17 mouse cellular contexts compared by ENCODE assay signal in genomic region chr3:133406248-133406647, GRCm38 (mm10).
DNase-seq lines count a peak whose midpoint lies in the region; ATAC-seq and TF ChIP-seq lines count a peak whose summit lies in the region.
"Had no signal": no experiment of that assay in that cellular context is flagged by ENCODE, and none has a peak within 500 bp of the region (broad histone marks: within the 10 kb centered on the region; RNA-seq: fewer than 3 reads in every experiment).

No protein-coding gene starts in this region.

- no peak overlapping the region for H3K4me3 ChIP-seq in kidney, embryonic 16.5 days (ENCODE audit: low read length)
- H3K4me3 ChIP-seq in MEL (ENCODE audit: control insufficient read depth in 1 of 2, insufficient read depth in 1 of 2, low read depth in 2 of 2, low read length in 2 of 2): no peak overlapping the region
- H3K4me3 ChIP-seq in midbrain, embryonic 16.5 days (ENCODE audit: low read depth, low read length): no peak overlapping the region
- H3K4me3 ChIP-seq: forebrain, embryonic 12.5 days; heart, embryonic 15.5 days; limb, embryonic 10.5 days; liver, embryonic 15.5 days; midbrain, embryonic 13.5 days had no signal

- H3K4me2 ChIP-seq in kidney, embryonic 16.5 days (replicated peaks; ENCODE audit: low read depth, low read length): no peak overlapping the region
- no peak overlapping the region for H3K4me2 ChIP-seq in midbrain, embryonic 16.5 days (ENCODE audit: low read length)
- H3K4me2 ChIP-seq: forebrain, embryonic 12.5 days; heart, embryonic 15.5 days; liver, embryonic 15.5 days; midbrain, embryonic 13.5 days had no signal

- no peak for TF ChIP-seq EP300 in MEL (IDR thresholded peaks at IDR 0.05; ENCODE audit: low read depth in 1 of 2, low read length in 2 of 2)

- H3K9ac ChIP-seq in kidney, embryonic 16.5 days (replicated peaks; ENCODE audit: low read length): no peak overlapping the region
- H3K9ac ChIP-seq in MEL (ENCODE audit: control insufficient read depth, low read depth, low read length, poor library complexity, severe bottlenecking): no peak overlapping the region
- H3K9ac ChIP-seq in midbrain, embryonic 16.5 days (ENCODE audit: low read depth, low read length): no peak overlapping the region
- H3K9ac ChIP-seq: forebrain, embryonic 12.5 days; heart, embryonic 15.5 days; liver, embryonic 15.5 days; midbrain, embryonic 13.5 days had no signal

- no peaks in the 10 kb centered on the region for H3K27me3 ChIP-seq in kidney, embryonic 16.5 days (ENCODE audit: insufficient read depth, low read length)
- no peaks in the 10 kb centered on the region; a peak in 1 of 4 replicates for H3K27me3 ChIP-seq in MEL (ENCODE audit: control insufficient read depth in 1 of 2, insufficient read depth in 2 of 2, low read length in 2 of 2)
- H3K27me3 ChIP-seq in midbrain, embryonic 16.5 days (ENCODE audit: control insufficient read depth, insufficient read depth, low read depth, low read length): no peaks in the 10 kb centered on the region
- H3K27me3 ChIP-seq: forebrain, embryonic 12.5 days; heart, embryonic 15.5 days; liver, embryonic 15.5 days; midbrain, embryonic 13.5 days had no signal

- no peak for TF ChIP-seq POLR2A in MEL (IDR thresholded peaks at IDR 0.05; ENCODE audit: control insufficient read depth in 1 of 2, insufficient read depth in 1 of 2, low read depth in 1 of 2, low read length in 2 of 2, poor library complexity in 1 of 2)

- ATAC-seq in kidney, embryonic 16.5 days (ENCODE audit: low FRiP score, low TSS enrichment): no peak
- peak; percentile 68 for ATAC-seq in inflammation-experienced regulatory T-cells, adult 6 months
- no peak for ATAC-seq in midbrain, embryonic 16.5 days
- ATAC-seq: hindbrain, embryonic 16.5 days; midbrain, embryonic 13.5 days had no signal

- H3K4me1 ChIP-seq in kidney, embryonic 16.5 days (ENCODE audit: insufficient read depth, low read length): no peaks in the 10 kb centered on the region
- H3K4me1 ChIP-seq in MEL (ENCODE audit: control insufficient read depth in 1 of 2, insufficient read depth in 2 of 2, low read length in 2 of 2): no peaks in the 10 kb centered on the region
- H3K4me1 ChIP-seq in midbrain, embryonic 16.5 days (ENCODE audit: control insufficient read depth, insufficient read depth, low read length): no peaks in the 10 kb centered on the region
- H3K4me1 ChIP-seq: forebrain, embryonic 12.5 days; heart, embryonic 15.5 days; limb, embryonic 10.5 days; liver, embryonic 15.5 days; midbrain, embryonic 13.5 days had no signal

- 87% methylated on average over 5 of the region's 5 CpGs for WGBS in kidney, embryonic 16.5 days
- WGBS in midbrain, embryonic 16.5 days: 89% methylated on average over 5 of the region's 5 CpGs

- no peaks in the 10 kb centered on the region for H3K36me3 ChIP-seq in kidney, embryonic 16.5 days (ENCODE audit: insufficient read depth, low read length)
- H3K36me3 ChIP-seq in MEL (ENCODE audit: control insufficient read depth in 1 of 2, insufficient read depth in 2 of 2, low read length in 2 of 2): no peaks in the 10 kb centered on the region
- H3K36me3 ChIP-seq in midbrain, embryonic 16.5 days (ENCODE audit: control insufficient read depth, insufficient read depth, low read length): no peaks in the 10 kb centered on the region
- H3K36me3 ChIP-seq: forebrain, embryonic 12.5 days; heart, embryonic 15.5 days; limb, embryonic 10.5 days; liver, embryonic 15.5 days; midbrain, embryonic 13.5 days had no signal

- peak; percentile 65 for TF ChIP-seq RAD21 in MEL (IDR thresholded peaks at IDR 0.05; ENCODE audit: low read depth, low read length)

- TF ChIP-seq CTCF in MEL (IDR thresholded peaks at IDR 0.05 in 2 of 3, conservative IDR thresholded peaks at IDR 0.05 in 1 of 3; ENCODE audit: control insufficient read depth in 1 of 3, insufficient read depth in 1 of 3, low read depth in 2 of 3, low read length in 3 of 3, poor library complexity in 1 of 3, severe bottlenecking in 1 of 3): peak; percentile 29 to 47 (median 46)

- H3K79me2 ChIP-seq in MEL (ENCODE audit: control insufficient read depth, insufficient read depth, low read length, poor library complexity): no peaks in the 10 kb centered on the region

- H3K27ac ChIP-seq in kidney, embryonic 16.5 days (ENCODE audit: low read length): no peak overlapping the region
- no peak overlapping the region for H3K27ac ChIP-seq in MEL (ENCODE audit: control insufficient read depth, low read depth, low read length)
- no peak overlapping the region for H3K27ac ChIP-seq in midbrain, embryonic 16.5 days (ENCODE audit: low read length)
- H3K27ac ChIP-seq: forebrain, embryonic 12.5 days; heart, embryonic 15.5 days; limb, embryonic 10.5 days; liver, embryonic 15.5 days; midbrain, embryonic 13.5 days had no signal

- H3K9me3 ChIP-seq in kidney, embryonic 16.5 days (ENCODE audit: low read length): no peaks in the 10 kb centered on the region
- no peaks in the 10 kb centered on the region for H3K9me3 ChIP-seq in MEL (replicated peaks; ENCODE audit: insufficient read depth, low read length)
- H3K9me3 ChIP-seq in midbrain, embryonic 16.5 days (replicated peaks; ENCODE audit: control insufficient read depth, low read length, poor library complexity, severe bottlenecking): no peaks in the 10 kb centered on the region
- H3K9me3 ChIP-seq: forebrain, embryonic 12.5 days; heart, embryonic 15.5 days; limb, embryonic 10.5 days; liver, embryonic 15.5 days; midbrain, embryonic 13.5 days had no signal

- peak; percentile 8 for DNase-seq in kidney, adult 18-20 months
- DNase-seq in CD4-positive helper T cell, adult 2 months (ENCODE audit: low read depth, low spot score): peak; percentile 28
- DNase-seq in MEL (ENCODE audit: low read depth, low spot score): peak; percentile 25
- DNase-seq in adrenal gland, adult 18-20 months (ENCODE audit: low spot score in 2 of 2): no peak
- DNase-seq in retina, embryonic 14.5 days (ENCODE audit: low spot score): no peak
- DNase-seq: adrenal gland, postnatal 14 days; cerebellum, adult 2 months; right cerebral cortex, postnatal 14 days had no signal

TF ChIP-seq in MEL, 35 proteins besides CTCF, POLR2A, EP300 and RAD21:
- no peak for TF ChIP-seq POLR2AphosphoS2 (IDR thresholded peaks at IDR 0.05; ENCODE audit: low read length)
- TF ChIP-seq SMC3 (IDR thresholded peaks at IDR 0.05; ENCODE audit: low read depth, low read length): peak; percentile 60
- TF ChIP-seq ZC3H11A (IDR thresholded peaks at IDR 0.05; ENCODE audit: low read depth, low read length): peak; percentile 38; the same call in 1 of the 2 replicates

Comparison
In these comparisons a context has a peak if more than half of its experiments do, and no peak if none do; other contexts are left out.
1. DNase-seq: peak in kidney, adult 18-20 months (single experiment), CD4-positive helper T cell, adult 2 months (single experiment) and MEL (single experiment); none in adrenal gland, adult 18-20 months (0 of 2) and retina, embryonic 14.5 days (single experiment).